Mouse (Mus musculus) CH12.LX (cell line): Measurements from ENCODE around the gene Cmss1. TPM values are rescaled to one million over a fixed set of nuclear protein-coding genes. Genes with fewer than 3 reads are reported as not detected.

ENCODE experiments used
- ELF1 ChIP-seq: IDR thresholded peaks from 2 replicates; pipeline ENCODE4 v1.6.1; 2014; ENCODE audit warnings: low read depth, mild to moderate bottlenecking, inconsistent platforms, low read length, improper control_type of control experiment
- ETS1 ChIP-seq: conservative IDR thresholded peaks from 2 replicates; pipeline ENCODE4 v1.6.1; 2012; ENCODE audit warnings: low read depth, mild to moderate bottlenecking, inconsistent platforms, low read length, improper control_type of control experiment, moderate library complexity
- MAX ChIP-seq: IDR thresholded peaks from 2 replicates; pipeline ENCODE4 v1.6.1; 2011; ENCODE audit warnings: low read length, improper control_type of control experiment
- MXI1 ChIP-seq: IDR thresholded peaks from 2 replicates; pipeline ENCODE4 v1.6.1; 2011; ENCODE audit warnings: mild to moderate bottlenecking, low read depth, low read length, improper control_type of control experiment
- NRF1 ChIP-seq: IDR thresholded peaks from 2 replicates; pipeline ENCODE4 v1.6.1; 2014; ENCODE audit warnings: low read depth, mild to moderate bottlenecking, inconsistent platforms, low read length, improper control_type of control experiment, moderate library complexity
- POLR2A ChIP-seq: IDR thresholded peaks from 2 replicates; pipeline ENCODE4 v1.6.1; 2011; ENCODE audit warnings: low read depth, mild to moderate bottlenecking, improper control_type of control experiment, low read length
- ZC3H11A ChIP-seq: IDR thresholded peaks from 2 replicates; pipeline ENCODE4 v1.6.1; 2012; ENCODE audit warnings: low read depth, mild to moderate bottlenecking, inconsistent platforms, low read length, improper control_type of control experiment
- ZMIZ1 ChIP-seq: IDR thresholded peaks from 2 replicates; pipeline ENCODE4 v1.6.1; 2012; ENCODE audit warnings: low read depth, mild to moderate bottlenecking, inconsistent platforms, low read length, improper control_type of control experiment
- polyA plus RNA-seq: library from polyadenylated mRNA; unstranded; fragments of >175 nt; gene quantifications from 2 replicates; pipeline ENCODE4 v1.2.1, GENCODE M21; 2012; ENCODE audit warnings: low read depth; ENCODE audit not compliant: insufficient read length
- total RNA-seq, 2 experiments: library from RNA; depleted of rRNA; stranded (reverse); fragments of 300-350 nt in 1 of 2; fragments of >200 nt in 1 of 2; gene quantifications; 2 replicates each; pipeline ENCODE4 v1.2.3; 2012 to 2014

Gene Cmss1
- total and polyA plus RNA-seq, 3 experiments, result 94.7 to 107 (median 103) TPM

GRCm38 (mm10) chr16:57259356-57260083 lies 347.1 kb downstream of the Cmss1 start (continued):
- TF ChIP-seq ELF1 (peak; percentile 74), MAX (peak; percentile 84; the same call in 1 of the 2 replicates), POLR2A (peak; percentile 37; the same call in 1 of the 2 replicates), ZMIZ1 (no peak), MXI1 (no peak), ETS1 (peak; percentile 81), ZC3H11A (no peak), NRF1 (no peak)

Other genes starting within 250 kb of the Cmss1 start
- not detected in 2 replicates for gene Col8a1, start 147.9 kb upstream of the Cmss1 start, total RNA-seq (2012; rRNA removed)
- not detected in 2 replicates for gene Col8a1, start 147.9 kb upstream of the Cmss1 start, total RNA-seq (2014; rRNA removed)
- not detected in 2 replicates for gene Col8a1, start 147.9 kb upstream of the Cmss1 start, polyA plus RNA-seq